Mouse (Mus musculus) myocyte (in vitro differentiated cells): ENCODE data around the gene Hoxb4.

ENCODE experiments used
- MAX ChIP-seq: IDR thresholded peaks from one replicate; pipeline ENCODE4 v1.6.1; 2011; ENCODE audit warnings: low read depth, mild to moderate bottlenecking, control low read depth
- POLR2A ChIP-seq: IDR thresholded peaks from one replicate; pipeline ENCODE4 v1.6.1; 2011; ENCODE audit warnings: low read depth, mild to moderate bottlenecking, control low read depth, moderate library complexity; ENCODE audit not compliant: insufficient read length

DNA sequence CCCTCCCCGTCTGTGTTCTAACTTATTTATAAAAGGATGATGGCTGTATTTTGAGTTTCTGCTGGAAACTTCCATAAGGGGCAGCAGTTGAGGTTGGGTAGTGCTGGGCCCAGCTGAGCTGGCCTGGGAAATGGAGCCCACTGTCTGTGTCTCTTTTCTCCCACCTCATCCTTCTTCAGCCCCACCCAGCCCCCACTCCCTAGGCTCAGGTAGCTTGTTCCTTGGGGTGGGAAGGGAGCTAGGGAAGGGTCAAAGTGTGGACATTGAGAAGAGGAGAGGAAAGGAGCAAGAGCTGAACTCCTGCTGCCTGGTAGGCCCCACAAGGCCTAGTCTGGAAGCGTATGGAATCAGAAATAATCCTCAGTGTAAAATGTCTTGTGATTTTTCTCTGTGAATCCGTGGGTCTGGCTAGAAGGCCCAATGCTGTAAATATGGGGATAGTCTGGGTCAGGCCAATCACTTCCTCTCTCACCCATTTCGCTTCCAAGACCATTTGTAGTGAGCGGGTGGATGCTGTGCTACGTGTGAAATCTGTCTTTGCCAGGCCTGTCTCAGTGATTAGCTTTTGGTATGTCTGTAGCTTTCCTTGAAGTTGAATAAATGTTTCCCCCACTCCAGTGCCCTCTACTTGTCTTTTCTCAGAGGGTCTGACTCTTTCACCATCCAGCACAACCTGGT is 12.4 kb upstream of the Hoxb4 start:
- no peak for TF ChIP-seq POLR2A
- TF ChIP-seq MAX, result no peak
